Mouse (Mus musculus) cerebellum, adult 9-11 months (tissue): ENCODE measurements around the gene Nt5m.

ENCODE experiments used
- DNase-seq: peaks from one replicate; pipeline ENCODE4 v3.0.0; 2022

The Nt5m gene

GRCm38 (mm10) chr11:59910586-59910985 lies 71.3 kb downstream of the Nt5m start:
- no peak for DNase-seq

GRCm38 (mm10) chr11:59911523-59911922 lies 72.3 kb downstream of the Nt5m start:
- no peak for DNase-seq

DNA sequence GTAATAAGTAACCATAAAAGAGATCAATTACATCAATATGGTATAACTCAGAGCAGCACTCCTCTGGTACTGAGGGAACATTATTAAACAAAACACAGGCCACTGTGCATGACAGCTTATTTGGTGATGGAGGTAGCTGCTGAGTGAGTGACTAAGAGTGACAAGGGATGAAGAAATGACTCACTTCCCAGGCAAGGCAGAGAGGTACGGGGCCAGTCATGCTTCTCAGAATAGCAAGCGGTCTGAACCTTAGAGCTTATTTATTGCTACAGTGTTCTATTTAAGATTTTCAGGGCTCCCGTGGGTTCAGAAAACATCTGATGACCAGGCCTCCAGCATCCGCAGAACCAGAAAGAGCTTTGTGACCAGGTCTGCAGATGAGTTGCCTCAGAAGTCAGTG lies 74.5 kb downstream of the Nt5m start:
- no peak for DNase-seq

DNA sequence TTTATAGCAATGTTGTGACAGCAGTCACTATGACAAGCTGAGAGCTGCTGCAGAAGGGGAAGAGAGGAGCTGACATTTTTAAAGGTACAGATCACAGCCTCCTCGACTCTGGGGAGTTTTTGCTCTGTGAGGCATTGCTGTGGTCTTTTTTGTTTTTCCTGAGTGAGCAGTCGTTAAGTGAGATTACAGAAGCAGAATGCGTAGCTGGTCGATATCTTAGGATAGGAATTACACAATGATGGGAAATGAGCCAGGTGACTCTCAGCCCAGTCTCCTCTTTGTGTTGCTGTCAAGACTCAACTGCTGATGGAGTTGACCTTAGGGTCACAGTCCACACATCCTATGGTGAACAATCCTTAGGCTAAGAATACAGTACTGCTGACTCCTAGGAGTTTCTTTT lies 78.8 kb downstream of the Nt5m start:
- no peak for DNase-seq

GRCm38 (mm10) chr11:59919401-59919800 lies 80.2 kb downstream of the Nt5m start:
- DNase-seq, result no peak

GRCm38 (mm10) chr11:59920331-59920730 lies 81.1 kb downstream of the Nt5m start:
- DNase-seq, result no peak

GRCm38 (mm10) chr11:59921265-59921664 lies 82.0 kb downstream of the Nt5m start:
- no peak for DNase-seq

GRCm38 (mm10) chr11:59930031-59930430 lies 90.8 kb downstream of the Nt5m start:
- DNase-seq, result no peak
